Mouse (Mus musculus) cerebellum, postnatal 25 days (tissue): ENCODE measurements around the gene Zfp277.

ENCODE experiments used
- DNase-seq, 2 experiments: peaks; one replicate each; pipeline ENCODE4 v3.0.0; 2021; ENCODE audit warnings: mixed read lengths in 2 of 2

Gene Zfp277

DNA sequence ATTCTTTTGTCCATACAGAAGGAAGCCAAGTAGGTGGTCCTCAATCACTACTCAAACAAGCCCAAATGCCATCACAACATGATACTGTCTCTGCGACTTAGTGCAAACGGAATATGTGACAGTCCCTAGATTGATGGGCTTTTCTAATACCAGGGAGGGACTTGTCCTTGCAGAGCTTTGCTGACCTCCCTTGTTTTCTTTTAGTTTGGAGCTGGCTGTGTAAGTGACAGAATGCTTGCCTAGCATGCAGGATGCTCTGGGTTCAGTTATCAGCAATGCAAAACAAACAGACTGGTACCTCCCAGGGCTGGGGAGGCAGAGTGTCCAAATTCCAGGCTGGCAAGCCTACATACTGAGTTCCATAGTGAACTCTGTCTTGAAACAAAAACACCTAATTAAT is 7.7 kb downstream of the Zfp277 start:
- no peak for DNase-seq

DNA sequence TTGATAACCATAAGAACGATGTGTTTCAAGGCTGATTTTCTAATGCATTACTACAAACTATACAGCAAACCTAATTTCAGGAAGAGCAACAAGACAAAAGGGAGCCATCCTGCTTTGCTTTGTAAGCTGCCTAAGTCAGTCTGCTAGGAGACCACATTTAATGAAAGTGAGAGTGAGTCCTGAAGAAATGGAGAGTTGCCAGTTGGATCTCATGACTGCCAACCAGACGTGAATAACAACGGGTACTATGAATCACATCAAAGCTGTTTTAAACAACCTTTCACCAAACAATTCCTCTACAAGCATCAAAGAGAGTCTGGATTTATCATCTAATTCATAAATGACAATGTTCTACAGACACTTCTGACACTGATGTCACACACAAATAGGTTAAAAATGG is 11.6 kb downstream of the Zfp277 start:
- DNase-seq = no peak

DNA sequence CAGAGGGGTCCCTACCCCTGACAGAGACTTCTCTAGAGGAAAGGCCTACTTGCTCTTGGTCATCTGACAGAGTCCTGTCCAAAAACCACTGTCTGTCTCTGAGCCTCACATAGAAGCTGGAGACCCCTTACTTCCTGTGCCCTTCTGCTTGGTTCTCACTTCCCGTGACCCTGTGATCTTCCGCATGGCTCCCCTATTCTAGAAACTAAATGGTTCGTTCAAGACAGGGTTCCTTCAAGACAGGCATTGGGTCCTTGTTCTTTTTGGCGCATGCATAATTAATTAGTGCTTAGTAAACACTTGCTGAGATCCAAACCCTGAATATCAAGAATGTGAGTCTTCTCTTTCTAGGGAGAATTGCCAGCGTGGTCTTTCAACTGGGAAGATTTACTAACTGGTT is 14.6 kb downstream of the Zfp277 start:
- DNase-seq = no peak

DNA sequence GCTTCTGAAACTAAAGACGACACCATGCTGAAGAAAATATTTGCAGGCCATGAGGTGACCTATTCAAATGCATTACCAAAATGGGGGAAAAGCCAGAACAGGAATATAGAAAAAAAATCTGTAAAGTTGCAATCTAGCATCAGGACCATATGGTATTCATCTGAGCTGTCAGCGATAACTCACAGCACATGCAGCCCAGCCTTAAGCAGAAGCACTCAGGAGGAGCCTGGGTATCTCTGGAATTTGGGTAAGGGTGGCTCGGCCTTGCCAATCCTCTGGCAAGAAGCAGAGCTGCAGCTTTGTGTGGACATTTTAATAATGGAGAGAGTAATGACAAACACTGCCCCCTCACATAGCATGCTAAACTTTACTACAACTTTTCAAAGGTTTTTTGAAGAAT is 15.7 kb downstream of the Zfp277 start:
- no peak for DNase-seq

DNA sequence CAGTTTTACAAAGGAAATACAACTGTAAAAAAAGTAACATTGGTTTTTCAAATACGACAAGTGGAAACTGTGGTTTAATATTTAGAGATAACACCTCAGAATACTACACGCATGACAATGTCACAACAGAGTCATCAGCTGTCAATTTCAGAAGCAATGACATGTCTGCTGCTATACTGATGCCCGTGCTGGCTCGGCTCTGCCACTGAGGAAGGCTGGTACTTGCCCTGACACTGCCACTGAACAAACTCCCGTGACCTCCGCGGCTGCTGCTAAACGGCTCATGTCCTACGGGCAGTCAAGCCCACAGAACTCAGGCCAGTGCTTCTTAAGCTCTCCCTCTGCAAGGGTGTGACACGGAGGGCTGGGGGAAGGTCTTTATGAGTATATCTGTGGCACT is 18.1 kb downstream of the Zfp277 start:
- DNase-seq = no peak

DNA sequence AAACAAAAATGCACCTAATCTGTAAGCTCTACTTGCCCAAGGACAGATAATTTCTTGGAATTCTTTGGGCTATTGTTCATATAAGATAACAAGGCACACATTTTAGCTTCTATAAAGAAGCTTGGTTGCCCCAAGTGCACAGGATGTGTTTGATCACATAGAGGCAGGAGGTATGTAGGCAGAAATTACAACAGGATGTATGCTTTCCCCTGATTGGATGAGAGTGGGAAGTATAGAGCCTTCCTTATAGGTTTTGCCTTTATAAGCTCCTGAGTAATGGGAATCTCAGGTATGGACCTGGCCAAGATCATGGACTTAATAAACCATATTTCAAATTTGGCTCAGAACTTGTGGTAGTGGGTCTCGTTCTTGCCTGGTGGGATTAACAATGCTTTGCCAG is 20.7 kb downstream of the Zfp277 start:
- DNase-seq = no peak

DNA sequence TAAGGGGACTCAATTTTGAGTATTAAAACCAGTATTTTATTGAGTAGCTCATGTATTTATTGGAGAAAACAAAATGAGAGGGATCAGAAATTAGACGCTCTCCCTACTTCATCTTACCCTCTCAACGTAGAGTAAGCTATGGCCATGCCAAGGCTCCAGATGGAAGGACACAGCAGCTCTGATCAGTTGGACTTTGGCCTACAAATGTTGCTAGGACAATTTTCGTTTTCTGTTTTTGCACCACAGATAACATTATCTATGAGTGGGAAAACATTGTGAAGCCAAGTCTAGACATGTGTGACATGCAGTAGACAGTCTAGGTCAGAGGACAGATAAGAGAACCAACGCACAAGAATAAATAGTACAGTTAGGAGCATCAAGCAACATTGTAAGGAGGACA is 28.4 kb downstream of the Zfp277 start:
- peak in 1 of 2 experiments; percentile 23 for DNase-seq

DNA sequence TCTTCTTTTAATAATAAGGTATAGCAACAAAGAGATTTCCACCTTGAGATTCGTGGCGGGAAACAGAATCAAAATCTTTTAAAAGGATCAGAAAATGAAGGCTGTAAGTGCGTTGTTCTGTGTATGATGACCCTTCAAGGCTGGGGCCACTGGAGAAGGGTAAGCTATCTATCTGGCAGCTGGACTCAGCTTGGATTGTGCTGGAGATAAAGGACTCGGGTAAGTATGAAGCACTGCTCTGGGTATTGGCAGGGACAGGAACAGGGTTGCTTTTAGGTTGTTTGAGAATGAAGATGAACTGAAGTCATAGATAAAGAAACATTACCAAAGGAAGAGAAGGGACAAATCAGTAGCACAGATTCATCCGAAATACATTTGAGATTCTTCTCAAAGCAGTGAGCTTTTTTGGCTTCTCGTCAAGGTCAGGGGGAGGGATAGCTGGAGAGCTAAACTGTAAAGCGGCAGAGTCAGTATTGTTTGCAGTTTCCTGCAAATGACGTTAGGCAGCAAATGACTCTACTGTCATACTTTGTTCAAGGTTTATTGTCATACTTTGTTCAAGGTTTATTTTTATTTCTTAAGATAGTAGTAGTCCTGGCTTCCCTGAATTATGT is 30.3 kb downstream of the Zfp277 start:
- DNase-seq = no peak

DNA sequence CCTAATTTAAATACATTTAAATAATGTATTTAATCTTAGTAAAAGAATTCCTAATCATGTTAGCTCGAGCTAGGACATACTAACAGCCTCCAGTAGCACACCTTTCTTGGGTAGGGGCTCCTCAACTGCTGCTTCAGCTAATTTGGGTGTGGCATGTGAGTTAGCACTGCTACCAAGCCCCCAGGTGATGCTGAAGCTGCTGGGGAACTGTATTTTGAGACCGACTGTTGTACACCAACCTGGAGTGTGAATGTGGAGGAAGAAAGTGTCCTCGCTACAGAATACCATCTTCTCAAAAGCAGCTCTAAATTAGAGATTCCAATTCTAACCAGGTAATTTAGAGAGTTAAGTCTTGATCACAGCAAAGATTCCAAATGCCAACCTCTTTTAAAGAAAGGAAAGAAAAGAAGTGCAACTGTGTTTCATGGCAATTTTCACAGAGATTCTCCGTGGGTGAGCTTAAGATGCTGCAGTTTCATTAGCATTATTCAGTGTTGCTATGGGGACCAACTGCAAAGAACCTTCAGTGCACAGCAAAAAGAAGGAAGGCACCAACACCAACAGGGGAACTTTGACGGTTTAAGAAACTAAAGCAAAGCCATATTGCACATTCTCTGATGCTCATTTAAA is 30.9 kb downstream of the Zfp277 start:
- no peak for DNase-seq

DNA sequence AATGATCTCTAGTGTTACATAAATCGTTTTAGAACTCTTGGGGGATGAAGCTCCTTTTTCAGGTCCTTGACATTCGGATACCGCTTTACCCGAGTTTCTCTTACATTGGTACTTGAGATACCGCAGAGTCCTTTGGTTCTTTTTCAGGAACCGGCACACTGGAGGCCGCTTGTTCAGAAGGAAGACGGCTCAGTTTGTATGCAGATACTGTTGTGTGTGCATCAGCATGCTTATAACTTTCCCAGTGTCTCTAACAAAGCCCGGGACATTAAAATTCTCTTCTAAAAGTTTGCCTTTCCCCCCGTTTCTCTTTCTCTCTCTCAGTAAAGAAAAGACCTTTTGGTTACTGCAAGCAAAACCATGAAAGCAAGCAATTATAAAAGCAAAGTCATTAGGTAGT is 45.9 kb downstream of the Zfp277 start:
- DNase-seq = no peak

DNA sequence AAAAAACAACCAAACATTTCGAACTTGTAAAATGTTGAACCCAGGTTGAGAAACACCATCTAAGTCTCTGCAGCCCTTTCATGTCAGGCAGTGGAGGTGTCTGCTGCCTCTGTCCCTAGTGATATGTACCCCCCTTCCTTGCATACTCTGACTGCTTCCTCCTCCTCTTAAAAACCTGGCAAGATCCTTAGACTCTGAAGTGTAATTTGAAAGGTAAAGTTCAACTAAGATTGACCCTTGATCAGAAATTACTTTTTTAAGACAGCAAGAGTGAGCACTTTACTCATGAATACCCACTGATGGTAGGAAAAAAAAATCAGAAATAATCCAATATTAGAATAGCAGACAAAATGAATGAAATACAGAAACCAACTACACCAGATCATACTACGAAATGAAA is 46.3 kb downstream of the Zfp277 start:
- no peak for DNase-seq

DNA sequence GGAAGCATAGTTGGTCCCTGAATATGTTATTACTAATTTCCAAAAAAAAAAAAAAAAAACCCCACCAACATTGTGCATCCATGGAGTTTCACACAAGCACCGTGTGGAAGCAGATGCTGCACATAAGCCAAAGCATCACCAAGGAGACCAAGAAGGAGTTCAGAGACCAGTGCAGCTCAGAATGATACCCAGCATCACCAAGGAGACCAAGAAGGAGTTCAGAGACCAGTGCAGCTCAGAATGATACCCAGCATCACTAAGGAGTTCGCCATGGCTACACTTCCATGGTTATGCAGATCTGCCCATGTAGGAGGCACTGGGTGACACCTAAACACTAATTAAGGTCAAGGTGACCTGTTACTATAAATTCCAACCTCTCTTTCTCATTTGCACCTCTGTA is 46.8 kb downstream of the Zfp277 start:
- DNase-seq = no peak

DNA sequence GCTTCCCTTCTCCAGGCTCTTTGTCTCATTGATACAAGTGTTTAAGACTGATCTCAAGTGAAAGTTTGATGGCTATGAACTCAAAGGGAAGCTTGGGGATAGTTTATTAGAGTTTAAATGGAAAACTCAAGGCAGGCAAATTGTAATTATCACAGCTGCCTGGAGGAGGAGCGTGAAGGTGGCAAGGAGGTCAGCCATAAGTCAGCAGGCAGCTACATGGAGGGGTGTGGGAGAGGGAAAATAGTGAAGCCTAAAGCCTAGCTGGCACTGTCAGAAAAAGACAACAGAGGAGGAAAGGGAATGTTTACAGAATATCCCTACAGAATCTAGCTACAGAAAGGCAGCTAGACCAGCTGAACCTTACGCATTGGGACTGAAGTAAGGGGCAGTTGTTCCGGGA is 52.8 kb downstream of the Zfp277 start:
- no peak for DNase-seq

DNA sequence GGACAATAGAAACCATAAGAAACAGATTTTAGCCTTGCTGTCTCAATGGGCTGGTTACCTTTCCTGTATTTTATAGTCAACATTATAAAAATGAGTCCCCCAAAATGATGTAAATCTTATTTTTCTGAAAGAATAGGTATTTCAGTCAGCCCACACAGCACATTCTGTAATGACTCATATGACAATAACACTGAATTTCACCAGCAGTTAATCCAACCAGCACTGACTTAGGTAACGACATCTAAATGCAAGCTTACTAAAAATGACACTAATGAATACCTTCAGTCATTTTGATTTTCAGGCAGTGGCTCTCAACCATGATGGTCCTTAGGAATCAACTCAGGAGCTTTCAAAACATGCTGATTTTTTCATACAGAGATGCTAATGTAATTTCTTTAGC is 54.4 kb downstream of the Zfp277 start:
- no peak for DNase-seq

DNA sequence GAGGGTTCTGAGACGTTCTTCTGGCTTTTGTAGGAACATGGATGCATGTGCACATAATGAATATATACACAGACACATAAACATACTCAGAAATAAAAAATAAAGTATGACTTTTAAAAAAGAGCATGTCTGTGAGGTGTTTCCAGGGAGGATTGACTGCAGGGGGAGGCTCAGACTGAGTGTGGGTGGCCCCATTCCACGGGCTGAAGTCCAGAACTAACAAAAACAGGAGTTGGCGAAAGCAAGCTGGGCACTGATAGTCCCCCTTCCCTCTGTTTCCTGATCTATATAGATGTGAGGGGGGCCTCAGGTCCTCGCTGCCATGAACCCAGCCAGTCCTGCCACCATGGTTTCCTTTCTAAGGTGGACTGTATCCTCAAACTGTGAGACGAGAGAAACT is 57.9 kb downstream of the Zfp277 start:
- DNase-seq = no peak

DNA sequence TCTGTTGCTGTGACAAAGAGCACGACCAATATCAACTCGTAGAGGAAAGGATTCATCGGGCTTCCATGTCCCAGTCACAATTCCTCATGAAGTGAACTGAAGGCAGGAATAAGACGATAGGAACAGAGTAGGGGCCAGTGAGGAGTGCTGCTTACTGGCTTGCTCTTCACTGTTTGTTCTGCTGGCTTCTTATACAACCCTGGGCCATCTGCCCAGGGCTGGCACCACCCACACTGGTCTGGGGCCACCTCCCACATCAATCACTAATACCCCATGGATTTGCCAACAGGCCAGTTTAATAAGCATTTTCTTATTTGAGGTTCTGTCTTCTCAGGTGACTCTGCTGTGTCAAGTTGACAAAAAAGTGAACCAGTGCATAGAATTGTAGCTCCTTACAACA is 60.4 kb downstream of the Zfp277 start:
- DNase-seq = no peak

DNA sequence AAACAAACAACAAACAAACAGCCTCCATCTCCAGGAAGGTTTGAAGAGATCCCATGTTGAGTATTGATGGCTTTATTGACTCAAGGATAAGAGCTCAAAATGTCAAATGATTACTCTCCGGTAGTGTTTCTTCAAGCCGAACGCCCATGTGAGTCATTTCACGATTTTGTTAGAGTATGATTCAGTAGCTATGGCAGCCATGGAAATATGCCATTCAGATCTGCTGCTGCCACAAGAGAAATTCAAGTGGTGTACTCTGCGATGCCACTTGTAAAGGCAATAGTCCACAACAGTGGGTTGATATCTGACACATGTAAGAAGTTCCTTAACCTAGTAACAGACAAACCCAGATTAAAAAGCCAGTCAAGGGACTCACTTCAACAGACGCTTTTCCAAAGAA is 62.0 kb downstream of the Zfp277 start:
- DNase-seq = no peak

DNA sequence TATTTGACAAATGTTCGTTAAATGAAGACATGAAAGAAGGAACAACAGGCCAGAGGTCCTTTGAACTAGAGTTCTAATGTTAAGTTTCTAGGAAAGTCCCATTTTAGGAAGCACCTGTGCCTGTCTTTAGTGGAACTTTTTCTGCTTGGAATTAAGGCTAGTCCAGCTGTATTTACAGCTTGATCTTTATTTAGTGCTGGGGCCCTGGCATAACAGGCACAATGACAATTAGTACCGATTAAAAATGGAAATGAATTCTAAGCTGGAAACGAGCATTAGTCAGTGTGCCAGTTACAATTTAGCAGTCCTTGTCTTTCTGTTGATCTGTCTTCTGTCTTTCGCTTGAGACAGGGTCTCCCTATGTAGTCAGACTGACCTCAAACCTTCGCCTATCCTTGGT is 63.2 kb downstream of the Zfp277 start:
- no peak for DNase-seq

DNA sequence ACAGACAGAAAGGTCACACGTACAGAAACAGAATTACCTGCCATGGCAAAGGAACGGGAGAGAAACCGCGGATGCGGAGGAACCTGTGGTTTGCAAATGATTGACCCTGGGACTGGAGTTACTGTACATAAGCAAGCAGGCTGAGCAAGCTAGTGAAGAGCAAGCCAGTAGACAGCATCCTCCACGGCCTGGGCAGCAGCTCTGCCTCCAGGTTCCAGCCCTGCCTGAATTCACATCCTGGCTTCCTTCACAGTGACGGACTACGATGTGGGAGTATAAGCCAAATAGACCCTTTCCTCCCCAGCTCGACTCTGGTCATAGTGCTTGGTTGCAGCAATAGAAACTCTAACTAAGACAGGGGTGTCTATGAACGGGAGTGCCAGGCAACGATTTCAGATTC is 63.9 kb downstream of the Zfp277 start:
- no peak for DNase-seq

DNA sequence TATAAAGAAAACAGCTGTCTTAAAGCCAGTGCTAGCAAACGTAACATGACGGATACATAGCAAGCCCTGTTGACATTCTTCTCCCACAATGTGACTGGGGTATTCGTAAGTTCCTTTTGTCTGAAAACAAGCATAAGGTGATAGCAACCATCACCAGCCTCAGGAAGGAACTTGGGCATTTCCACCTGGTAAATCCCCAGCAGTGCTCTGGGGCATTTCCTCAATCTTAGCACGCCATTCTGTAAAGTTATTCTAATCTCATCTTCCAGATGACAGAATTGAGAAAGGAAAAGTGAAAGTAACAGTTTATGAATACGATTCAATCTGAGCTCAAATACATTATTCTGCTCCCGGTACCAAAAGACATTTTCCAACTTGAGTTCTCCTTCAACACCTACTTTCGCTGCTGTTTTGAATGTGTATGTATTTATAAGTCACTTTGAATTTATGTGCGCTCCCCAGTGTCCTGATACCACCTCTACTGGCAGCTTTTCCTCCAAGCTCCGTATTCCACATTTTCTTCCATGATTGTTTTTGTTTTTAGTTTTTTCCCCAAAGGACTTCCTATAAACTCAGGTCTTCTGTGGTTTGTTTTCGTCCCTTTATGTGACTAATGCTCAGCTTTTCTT is 64.4 kb downstream of the Zfp277 start:
- no peak for DNase-seq

DNA sequence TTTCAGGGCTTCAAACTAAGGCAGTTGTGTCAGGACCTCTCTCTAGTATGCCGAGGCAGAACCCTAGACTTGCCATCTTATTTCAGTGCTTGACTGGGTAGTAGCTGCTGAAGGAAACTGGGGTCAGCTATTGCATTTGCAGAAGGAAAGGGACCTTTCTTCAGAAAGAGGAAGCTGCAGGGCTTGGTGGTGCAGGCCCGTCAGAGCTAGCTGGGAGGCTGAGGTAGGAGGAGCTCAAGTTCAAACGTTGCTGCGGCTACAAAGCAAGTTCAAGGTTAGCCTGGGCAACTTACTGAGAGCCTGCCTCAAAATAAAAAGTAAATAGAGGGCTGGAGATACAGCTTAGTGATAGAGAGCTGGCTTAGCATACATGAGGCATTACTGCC is 66.2 kb downstream of the Zfp277 start:
- DNase-seq = no peak

DNA sequence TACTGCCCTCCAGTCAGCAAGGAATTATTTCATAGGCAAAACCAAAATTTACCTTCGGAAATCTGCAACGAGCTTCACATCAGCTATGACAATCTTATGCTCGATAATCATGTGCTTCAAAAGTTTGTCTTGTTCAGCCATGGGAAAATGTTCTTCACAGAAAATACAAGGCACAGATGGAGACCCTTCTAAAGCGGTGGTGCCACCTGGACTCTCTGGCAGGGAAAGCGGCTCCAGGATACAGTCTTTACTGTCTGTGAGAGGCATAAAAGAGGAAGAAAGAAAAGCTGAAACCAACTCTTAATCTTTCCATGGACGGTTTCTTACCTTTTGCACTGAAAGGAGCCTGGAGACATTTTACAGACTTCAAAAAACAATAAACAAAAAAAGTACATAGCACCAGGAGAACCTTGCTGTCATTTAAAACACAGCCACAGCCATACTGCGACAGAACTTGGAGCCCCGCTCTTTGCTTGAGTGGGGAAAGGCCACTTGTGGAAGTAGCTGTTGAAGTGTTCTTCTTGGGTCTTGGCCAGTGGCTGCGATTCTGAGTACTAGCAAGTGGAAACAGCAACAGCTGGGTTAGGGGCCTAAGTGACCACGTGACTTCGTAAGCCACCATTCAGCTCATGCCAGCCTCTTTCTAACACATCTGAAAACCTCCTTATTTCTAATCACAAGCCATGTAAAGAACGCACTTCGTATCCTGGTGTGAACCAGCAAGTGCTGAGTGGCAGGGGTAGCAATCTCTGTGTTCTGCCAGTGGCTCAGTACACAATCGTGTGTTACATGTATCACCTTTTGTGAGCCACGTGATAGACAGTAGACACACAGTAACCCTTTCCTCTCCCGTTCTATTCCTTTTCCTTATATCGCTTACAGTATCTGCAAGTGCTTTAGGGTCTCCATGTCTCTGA is 66.8 kb downstream of the Zfp277 start:
- peak; percentile 46 to 60 for DNase-seq

DNA sequence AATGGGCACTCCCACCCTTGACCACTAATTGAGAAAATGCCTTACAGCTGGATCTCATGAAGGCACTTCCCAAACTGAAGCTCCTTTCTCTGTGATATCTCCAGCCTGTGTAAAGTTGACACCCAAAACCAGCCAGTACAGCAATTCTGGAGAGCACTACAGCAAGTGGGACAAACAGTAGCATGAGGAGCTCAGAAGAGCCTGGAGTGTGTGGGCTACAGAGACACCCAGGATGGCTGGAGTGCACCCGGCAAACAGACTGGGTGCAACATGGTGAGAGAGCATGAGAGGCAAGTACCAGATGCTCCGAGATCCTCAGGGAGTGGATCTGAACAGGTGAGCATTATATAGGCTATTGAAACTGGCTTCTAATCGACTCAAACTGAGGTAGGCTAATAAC is 93.8 kb downstream of the Zfp277 start:
- DNase-seq = no peak

DNA sequence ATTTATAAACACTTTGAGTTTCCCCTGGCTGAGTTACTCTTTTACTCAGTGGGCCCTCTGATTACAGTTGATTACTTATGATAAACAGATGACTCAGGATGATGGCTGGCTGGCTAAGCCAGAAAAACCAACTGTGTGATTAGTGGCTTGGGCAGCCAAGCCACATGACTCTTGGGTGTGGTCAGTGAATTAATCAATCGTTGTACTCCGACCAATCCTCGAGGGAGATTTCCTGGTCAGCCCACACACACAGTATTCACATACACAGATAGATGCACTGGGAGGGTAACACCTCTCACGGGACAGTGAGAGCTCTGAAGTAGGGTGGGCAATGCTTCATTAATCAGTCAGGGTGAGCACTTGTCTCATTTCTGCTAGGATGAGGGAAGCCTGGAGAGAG is 97.5 kb downstream of the Zfp277 start:
- DNase-seq = no peak
